Mouse (Mus musculus) cerebellum, postnatal 25 days (tissue): ENCODE results near the gene Cdc42ep4.

ENCODE experiments used
- DNase-seq, 2 experiments: peaks; one replicate each; pipeline ENCODE4 v3.0.0; 2021; ENCODE audit warnings: mixed read lengths in 2 of 2

Gene Cdc42ep4

DNA sequence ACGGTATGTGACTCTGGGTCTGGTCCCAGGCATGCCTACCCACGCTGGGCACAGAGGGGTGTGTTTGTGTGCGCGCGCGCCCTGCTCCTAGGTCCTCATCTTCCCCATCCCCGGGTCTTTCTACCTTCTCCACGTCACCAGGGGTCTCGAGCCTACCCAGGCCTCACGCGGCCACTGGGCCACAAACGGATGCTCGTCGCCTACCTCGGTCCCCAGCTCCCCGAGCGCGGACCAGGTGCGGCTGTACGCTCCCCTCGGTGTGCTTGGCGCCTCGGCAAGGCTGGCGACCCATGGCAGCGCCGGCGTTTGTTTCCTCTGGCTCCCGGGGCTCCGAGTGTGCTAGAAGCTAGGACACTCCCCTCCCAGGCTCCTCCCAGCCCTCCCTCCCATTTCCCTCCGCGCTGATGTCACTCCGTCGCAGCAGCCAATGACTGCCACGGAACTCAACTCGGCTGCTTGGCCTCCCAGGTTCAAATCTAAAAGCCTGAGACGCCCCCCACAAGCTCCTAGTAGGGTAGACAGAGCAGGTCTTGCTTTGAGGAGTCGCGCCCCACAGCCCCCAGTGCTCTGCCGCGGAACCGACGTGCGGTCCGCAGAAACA, at the start of gene Cdc42ep4:
Gene Cdc42ep4 (minus strand): TSS at position 398 of the 601 bp plus-strand sequence.
- DNase-seq, result peak; percentile 68 to 82

DNA sequence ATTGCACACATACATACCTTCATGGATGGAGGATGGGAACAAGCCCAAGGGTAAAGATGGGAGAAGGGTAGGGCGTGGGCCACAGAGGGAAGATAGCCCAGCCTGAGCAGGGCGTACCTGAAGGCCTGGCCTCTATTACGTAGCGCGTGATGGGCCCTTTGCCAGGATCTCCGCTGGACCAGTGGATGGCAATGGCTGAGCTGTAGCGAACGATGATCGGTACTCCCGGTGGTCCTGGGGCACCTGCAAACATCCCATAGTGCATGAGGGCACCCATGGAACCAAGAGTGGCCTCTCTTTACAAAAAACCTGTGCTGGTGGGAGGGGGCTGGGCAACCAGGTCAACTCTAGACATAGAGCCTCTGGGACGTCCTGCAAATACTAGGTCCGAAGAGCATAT, 48.3 kb upstream of the Cdc42ep4 start:
- peak in 1 of 2 experiments; percentile 44 for DNase-seq

DNA sequence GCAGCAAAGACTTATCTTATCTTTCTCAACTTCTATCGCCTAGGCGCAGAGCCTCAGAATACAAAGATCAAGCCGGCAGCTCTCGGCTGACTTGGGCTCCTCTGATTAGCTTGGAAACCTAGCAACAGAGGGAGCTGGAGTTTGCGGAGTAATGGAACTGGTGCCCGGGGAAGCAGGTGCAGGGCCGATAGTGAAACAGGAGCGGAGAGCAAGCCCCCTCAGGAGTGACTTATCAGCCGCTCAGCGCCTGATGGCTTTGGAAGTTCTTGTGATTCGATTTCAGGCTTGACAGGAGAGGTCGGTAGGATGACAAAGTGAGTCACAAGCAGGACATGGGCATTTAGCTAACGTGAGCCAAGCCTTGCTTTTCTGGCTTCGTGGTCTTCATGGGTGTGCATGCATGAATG, 47.4 kb upstream of the Cdc42ep4 start:
- peak; percentile 36 to 42 for DNase-seq

DNA sequence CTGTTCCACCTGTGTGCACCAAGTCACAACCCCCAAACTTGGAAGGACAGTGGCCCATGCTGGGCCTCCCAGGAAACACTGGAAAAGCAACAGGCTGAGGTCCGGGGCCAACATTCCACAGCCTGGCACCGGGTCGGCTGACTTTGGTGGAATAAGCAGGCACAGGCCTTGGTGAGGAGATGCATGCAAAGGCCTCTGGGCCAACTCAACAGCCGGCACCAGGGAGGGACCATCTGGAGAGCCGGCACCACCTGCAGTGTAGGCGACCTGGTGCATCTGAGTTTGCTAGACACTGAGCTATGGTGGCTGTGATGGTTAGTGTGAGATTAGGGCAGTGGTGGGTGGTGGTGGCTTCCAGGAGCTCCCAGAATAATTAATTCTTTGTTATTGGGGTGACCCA, 46.3 kb upstream of the Cdc42ep4 start:
- DNase-seq, result peak; percentile 95 to 97

DNA sequence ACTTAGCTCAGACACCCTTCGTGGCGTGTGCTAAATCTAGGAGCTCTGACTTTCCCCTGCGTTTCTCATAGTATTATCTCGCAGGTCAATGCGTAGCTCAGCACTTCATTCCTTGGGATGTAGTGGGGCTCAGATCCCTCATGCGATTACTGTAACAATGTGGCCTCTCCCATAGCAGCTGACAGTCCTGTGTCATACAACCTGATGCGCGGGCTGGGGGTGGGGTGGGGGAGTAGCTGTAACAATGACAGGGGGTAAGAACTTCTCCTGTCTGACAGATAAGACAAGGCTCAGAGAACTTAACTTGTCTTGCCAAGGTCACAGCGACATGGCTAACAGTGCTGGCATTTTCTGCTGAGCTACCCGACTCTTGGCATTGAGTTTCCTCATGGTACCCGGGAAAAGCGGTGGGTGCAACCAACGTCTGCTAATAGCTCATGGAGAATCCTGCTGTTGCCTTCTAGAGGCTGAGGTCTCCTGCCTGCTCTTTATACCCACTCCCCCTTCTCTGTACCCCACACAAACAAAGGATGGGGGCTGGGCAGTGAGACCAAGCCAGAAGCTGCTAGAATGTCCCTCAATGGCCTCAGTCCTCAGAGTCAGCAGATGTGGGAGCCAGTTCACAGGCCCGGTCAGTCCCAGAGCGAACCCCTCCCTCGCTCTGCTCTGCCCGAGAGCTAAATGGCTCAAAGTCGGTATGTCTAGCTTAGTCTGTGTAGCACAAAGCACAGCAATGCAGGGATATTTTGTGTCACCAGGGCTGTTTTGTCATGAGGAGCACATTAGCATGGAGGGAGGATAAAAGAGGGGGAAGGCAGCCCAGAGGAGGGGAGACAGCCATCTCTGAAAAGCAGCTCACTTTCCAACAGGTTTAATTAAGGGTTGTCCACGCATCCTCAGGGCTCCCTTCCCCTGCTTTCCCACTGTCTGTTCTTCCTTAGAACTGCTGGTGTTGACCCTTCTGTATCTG, 45.6 kb upstream of the Cdc42ep4 start:
- peak in 1 of 2 experiments; percentile 44 for DNase-seq

DNA sequence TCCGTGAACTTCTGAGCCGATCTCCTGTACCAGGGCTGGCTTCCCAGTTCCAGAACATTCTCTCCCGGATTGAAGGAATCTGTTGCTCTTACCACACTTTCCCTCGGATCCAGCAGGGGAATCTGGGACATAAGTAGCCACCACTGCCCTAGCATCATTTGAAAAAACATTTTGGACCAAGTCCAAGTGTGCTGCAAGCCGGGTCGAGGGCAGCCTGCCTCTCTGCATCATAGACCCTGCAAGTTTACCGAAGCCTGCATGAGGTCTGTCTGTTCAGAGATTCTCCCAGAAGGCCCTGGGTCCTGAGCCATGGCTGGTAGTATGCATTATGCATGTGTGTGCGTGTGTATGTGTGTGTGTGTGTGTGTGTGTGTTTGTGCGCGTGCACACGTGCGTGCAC, 44.2 kb upstream of the Cdc42ep4 start:
- DNase-seq, result no peak

DNA sequence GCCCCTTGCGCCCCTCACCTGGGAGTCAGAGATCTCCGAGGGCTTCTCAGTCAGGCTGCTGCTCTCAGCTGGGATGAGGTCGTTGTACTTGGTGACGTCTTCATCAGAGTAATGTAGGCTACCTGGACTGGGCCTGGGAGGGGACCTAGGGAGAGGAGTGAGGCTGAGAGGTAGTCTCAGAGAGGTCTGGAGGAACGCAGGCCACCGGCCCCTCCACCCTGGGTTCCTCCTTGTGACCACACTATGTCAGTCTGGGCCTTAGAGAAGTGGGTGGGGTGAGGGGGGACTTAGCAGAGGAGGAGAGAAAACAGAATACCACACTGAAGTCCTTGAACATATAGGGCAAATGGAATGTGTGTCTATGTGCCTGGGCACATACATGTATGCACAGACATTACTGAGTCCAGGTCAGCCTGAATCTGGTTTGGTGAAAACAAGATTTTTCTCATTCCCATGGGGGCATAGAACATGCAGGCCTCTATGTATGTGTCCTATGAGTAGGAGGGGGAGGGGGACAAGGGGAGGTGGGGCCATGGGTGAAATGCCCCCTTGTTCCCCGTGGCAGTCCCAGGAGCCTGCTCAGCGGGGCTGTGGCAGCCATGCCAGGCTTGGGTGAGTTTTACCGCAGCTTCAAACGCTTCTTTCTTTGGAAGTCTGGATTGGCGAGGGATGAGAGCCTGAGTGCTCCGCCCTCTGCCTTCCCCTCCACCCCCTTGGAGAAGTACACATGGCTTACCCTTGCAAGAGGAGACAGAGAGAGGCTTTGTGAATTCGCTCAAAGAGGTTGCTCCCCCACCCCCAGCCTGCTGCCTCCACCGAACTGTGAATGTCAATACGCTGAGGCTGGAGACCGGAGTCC, 39.9 kb upstream of the Cdc42ep4 start:
- peak in 1 of 2 experiments; percentile 26 for DNase-seq

DNA sequence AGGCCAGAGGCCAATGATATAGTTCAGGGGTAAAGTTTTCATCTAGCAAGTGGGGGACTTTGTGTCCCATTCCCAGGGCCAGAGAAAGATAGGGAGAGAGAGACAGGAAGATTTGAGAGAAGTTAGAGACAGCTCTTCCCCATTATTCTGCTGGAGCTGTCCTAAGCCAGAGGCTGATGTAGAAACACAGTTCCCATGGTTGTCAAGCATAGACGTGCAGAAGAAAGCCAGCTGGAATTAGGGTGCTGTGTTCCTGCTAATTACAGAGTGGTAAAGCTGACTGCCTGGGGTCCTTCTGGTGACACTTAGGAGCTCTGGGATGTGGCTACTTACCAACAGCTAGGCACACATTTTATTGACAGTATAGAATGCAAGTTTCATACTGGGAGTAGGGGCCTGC, 37.4 kb upstream of the Cdc42ep4 start:
- DNase-seq, result no peak

DNA sequence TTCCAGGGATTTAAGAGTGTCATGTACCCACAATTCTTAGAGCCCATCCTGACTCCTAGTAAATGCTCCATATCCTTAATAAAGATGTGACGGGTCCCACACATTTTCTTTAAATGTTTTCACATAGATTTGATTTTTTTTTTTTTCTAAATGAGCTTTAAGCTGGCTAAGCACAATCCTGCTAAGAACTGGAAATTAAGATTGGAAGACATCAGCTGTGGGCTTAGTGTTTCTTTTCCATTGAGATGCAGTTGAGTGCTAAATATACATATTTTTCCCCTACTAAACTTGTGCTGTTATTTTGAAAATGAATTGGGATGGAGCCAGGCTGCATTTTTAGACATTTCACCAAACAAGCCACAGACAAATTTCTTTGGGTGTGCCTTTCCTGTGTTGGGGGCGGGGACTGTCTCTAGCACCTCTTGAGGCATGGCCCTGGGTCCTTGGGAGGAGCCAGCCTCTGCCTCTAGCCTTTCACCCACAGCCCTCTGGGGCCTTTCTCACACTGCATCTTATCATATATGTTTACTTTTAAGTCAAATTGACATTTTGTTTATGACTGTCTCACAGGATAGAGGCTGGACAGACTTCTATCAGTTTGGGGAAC, 36.6 kb upstream of the Cdc42ep4 start:
- DNase-seq, result no peak

DNA sequence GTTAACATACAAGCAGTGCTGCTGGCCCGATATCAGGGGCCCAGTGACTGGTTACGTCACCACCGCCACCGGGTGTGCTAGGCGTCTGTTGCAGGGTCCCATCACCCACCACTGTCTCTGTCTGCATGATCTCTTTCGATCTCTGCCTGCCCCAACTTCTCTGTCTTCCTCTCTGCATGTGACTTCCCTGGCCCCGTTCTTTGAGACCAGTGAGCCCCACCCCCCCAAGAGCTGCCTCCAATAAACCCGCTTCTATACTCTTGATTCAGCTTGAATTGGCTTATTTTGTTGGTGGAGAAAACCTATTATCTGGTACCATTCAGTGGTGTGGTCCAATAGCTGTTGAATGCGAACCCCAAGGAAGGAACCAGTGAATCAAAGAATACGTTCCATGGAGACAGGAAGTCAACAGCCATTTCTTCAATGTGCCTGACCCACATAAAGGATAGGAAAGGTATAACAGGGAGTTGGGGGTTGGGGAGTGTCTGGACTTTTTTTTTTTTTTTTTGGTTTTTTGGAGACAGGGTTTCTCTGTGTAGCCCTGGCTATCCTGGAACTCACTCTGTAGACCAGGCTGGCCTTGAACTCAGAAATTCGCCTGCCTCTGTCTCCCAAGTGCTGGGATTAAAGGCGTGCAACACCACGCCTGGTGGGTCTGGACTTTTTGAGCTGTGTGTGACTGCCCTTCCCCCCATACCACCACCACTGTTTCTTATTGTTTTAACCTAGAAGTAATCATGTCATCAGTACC, 35.9 kb upstream of the Cdc42ep4 start:
- no peak for DNase-seq

DNA sequence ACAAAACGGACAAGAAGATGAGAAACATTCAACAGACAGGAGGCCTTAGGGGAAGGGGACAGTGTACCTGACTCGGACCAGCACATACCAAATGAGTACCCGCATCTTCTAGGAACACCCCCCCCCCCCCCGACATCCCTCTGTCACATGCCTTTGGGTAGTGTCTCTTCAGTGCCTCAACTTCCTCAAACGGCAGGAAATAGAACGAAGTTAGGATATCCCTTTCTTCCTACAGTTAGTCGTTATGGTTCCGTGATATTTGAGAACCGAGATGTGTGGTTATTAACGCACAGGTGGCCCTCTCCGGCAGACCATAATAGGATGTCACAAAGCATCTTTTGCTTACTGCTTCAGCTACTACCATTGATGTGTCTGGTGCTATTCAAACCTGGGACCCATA, 35.3 kb upstream of the Cdc42ep4 start:
- DNase-seq, result no peak

DNA sequence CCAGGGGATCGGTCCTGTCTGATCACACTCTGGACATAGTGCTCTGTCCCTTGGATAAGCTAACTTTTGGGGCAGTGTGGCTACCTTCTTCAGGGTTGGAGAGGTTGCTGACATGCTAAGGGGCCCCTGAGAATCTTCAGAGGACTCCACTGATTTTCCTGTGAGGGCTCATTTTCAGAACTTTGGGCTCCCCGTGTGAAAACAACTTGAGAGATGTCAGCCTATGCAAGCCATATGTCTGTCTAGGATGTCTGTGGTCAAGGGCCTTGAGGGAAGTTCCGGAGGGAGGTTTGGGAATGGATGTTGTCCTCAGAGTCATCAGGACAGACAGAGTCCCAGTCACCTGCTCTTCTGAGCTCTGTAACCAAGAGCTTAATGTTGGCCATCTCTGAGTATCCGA, 34.7 kb upstream of the Cdc42ep4 start:
- DNase-seq, result no peak

DNA sequence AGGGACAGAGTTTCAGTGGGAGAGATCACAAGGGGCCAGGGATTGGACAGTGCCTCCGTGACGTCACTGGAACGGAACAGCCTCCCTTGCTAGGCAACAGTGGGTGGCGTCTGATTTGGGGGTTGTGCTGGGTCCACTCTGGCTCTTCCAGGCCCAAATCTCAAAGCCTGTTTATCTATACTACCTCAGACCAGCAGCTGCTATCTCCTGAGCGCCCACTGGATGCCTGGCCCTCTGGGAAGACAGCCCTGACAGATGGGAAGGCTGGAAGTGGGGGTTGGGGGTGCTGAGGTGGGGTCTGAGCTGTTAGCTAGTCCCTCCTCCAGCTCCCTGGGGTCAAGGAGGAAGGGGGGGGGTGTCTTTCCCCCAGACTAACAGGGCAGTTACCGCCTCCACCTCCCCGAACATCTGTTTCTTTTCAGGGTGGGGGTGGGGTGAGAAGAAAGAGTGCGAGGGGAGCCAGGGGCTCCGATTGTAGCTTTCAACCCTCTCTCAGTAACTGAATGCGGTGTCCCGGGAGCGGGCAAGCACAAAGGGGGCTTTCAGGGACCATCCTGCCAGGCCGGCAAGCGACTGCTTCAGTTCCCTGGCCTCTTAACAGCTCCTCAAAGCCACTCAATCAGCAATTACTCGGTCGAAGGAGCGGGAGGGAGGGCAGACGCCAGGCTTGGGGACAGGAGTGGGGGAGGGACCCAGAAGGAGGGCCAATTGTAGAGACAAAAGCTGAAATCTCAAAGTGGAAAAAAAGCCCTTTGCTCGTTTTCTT, 33.9 kb upstream of the Cdc42ep4 start:
- DNase-seq, result peak in 1 of 2 experiments; percentile 33

DNA sequence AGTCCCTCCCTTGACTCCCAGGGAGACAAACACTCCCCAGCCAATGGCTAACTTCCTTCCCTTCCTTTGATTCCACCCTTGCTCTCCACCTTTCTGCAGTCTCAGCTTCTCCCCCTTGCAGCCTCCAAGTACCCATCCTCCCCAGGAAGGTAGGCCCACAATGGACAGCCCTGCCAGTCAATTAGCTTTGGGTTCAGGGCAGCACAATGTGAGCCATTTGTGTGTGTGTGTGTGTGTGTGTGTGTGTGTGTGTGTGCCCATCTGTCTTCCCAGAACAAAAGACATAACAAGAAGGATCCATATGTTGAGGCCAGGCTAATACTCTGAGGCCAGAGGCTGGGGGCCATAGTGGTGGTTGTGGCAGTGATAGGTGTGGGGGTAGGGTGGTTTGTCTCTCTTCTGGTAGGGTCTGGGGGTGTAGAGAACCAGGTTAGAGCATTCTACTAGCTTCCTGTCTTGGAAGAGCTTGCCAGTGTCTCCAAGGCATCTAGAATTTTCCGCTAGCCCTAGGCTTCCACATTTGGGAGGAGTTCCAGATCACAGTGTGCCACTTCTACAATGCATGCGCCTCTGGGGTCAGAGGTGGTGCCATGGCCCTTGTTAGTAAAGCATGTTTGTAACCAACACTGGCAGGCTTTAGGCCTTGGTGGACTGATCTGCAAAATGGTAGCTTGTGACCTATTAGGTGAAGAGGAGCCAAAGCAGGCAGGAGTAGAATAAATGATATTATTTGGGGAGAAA, 33.1 kb upstream of the Cdc42ep4 start:
- DNase-seq, result no peak

DNA sequence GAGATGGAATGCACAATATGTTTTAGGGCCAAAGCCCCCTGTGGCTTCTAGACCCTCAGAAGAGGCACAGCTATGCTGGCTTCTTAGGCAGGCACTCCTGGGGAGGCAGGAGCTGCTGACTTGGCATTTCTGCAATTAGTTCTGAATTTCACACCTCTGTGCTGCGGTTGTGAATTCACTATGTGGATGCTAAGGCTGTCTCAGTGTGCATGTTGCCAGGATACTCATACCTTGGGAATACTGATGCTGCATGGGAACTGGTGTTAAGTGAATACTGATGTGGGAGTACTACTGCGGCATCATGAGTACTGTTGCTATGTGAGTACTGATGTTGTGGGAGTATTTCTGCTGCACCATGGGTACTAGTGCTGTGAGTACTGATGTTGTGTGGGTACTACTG, 30.8 kb upstream of the Cdc42ep4 start:
- no peak for DNase-seq

DNA sequence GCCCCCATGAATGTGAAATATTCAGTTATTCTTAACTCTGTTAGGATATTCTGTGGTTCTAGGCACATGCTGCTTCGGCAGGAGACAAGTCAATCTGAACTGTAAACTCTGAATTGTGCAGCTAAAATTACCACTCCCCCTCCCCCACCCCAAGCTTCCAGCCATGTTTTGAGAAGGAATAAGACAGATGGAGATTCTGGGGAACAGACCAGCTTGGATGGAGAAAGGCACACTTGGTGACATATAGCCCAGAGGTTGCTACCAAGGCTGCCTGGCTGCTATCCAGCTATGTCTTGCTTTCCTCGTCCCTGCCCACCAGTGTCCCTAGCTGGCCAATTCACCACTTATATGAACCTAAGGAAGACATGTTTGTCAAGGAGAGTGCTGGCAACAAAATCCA, 30.3 kb upstream of the Cdc42ep4 start:
- no peak for DNase-seq

DNA sequence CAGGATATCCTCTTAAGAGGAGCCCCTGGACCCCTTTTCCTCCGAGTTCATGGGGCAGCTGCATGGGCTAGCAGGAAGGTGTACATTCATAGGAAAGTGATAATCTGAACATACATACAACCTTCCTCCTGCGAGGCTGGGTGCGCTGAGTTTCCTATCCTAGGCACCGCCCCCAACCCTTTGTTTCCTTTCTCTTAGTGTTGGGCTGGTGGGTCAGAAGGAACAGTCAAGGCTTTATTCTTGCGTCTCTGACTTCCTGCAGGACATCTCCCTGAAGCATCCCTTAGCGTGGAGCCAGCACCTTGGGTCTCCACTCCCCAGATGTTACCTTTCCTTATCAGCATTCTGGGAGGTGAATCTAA, 28.0 kb upstream of the Cdc42ep4 start:
- no peak for DNase-seq

DNA sequence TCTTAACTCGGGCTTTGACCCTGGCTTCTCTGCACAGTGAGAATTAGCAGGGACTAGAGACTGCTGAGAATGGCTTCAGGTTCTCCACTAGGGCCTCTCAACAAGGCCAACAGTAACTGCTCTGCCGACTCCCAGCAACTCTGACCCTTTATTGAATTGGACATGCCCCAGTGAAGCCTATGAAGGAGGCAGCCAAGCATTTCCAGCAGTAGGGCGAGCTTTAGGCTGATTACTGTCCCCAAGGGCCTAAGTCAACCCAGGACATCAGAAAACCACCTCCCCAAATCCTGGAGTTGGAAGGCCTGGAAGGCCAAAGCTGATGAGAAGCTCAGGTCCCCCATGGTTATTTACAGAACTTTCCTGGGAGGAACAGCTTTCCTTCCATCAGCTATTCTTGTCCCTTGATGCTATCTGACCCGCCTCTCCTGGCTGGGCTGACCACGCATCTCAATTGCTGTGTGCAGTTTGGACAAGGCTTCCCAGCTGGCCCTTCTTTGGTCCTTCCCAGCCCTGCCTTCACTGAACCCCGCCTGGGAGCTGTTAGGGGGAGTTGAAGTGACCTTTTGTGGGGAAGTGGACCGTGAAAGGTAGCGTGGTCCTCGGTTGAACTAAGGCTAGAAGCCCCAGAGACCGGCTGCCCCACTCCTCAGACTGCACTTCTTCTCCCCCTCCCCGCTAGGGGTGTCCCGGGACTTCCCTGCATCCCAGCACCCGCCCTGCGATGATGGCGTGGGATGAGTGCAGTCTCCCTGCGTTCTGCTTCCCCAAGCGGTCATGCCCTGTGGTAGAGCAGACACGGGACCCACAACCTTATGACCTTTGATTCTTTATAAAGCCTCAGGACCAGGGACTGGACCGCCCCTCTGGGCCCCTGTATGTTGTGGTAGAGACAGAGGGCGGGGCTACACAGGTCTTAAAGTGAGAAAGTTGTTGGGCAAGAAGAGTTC, 27.3 kb upstream of the Cdc42ep4 start:
- no peak for DNase-seq

DNA sequence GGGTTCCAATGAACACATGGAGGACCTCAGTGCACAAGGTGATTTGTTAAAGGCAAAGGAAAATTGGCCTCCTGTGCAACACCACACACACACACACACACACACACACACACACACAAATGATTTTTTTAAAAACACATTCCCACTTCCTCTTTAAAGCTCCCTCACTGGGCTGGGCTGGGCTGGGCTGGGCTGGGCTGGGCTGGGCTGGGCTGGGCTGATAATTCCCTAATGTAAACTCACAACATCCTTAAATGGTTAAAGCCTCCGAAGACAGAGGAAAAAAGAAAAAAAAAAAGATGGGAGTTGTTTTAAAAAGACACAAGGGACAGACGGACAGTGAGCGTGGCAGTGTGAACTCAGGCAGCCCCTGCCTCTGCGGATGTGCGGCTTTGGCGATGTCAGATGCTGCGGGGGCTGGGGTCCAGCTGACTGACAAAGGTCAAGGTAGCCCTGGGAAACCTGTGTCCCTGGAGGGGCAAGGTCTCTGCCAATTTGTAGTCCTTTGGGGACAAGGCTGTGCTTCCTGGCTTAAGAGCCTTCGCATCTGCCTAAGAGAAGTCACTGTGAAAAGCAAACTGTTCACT, 26.3 kb upstream of the Cdc42ep4 start:
- DNase-seq, result no peak
